ENCODE assay signal across 8 mouse cellular contexts in genomic region chr17:48002486-48002885, GRCm38 (mm10). TPM values are rescaled to one million over a fixed set of nuclear protein-coding genes. Genes with fewer than 3 reads are reported as not detected.
DNase-seq lines count a peak whose midpoint lies in the region; ATAC-seq and TF ChIP-seq lines count a peak whose summit lies in the region.
"Had no signal": no experiment of that assay in that cellular context is flagged by ENCODE, and none has a peak within 500 bp of the region (broad histone marks: within the 10 kb centered on the region; RNA-seq: fewer than 3 reads in every experiment).

No protein-coding gene starts in this region.

- peak overlapping the region; percentile 43; the same call in 1 of the 2 replicates for H3K27ac ChIP-seq in embryonic facial prominence, embryonic 11.5 days (replicated peaks; ENCODE audit: low read depth, low read length)
- peak overlapping the region; percentile 93 for H3K27ac ChIP-seq in intestine, embryonic 16.5 days (ENCODE audit: low read length)
- peak overlapping the region; percentile 82 for H3K27ac ChIP-seq in liver, embryonic 16.5 days (ENCODE audit: low read length)

- H3K36me3 ChIP-seq in E14TG2a.4 (ENCODE audit: insufficient read depth, low read length) = no peaks in the 10 kb centered on the region
- no peaks in the 10 kb centered on the region for H3K36me3 ChIP-seq in embryonic facial prominence, embryonic 11.5 days (replicated peaks; ENCODE audit: control insufficient read depth, insufficient read depth, low read depth, low read length)
- no peaks in the 10 kb centered on the region for H3K36me3 ChIP-seq in intestine, embryonic 16.5 days (ENCODE audit: control insufficient read depth, insufficient read depth, low read length)
- no peaks in the 10 kb centered on the region for H3K36me3 ChIP-seq in liver, embryonic 16.5 days (ENCODE audit: control insufficient read depth, insufficient read depth)

- no peak for DNase-seq in embryonic facial prominence, embryonic 11.5 days (ENCODE audit: low spot score)
- no peak for DNase-seq in retina, embryonic 14.5 days (ENCODE audit: low spot score)
- no peak for DNase-seq in urinary bladder, adult 2 months (ENCODE audit: low spot score)
- DNase-seq in testis, postnatal 14 days (ENCODE audit: low spot score) = no peak

- no peaks in the 10 kb centered on the region for H3K9me3 ChIP-seq in E14TG2a.4 (ENCODE audit: low read length)
- no peaks in the 10 kb centered on the region for H3K9me3 ChIP-seq in embryonic facial prominence, embryonic 11.5 days (replicated peaks; ENCODE audit: control insufficient read depth, low read length)
- H3K9me3 ChIP-seq in intestine, embryonic 16.5 days (ENCODE audit: control insufficient read depth, low read length) = no peaks in the 10 kb centered on the region
- H3K9me3 ChIP-seq in liver, embryonic 16.5 days (replicated peaks; ENCODE audit: control insufficient read depth, low read length) = no peaks in the 10 kb centered on the region

- H3K9ac ChIP-seq in embryonic facial prominence, embryonic 11.5 days (replicated peaks; ENCODE audit: low read length) = peak overlapping the region; percentile 47; the same call in 1 of the 2 replicates
- H3K9ac ChIP-seq in intestine, embryonic 16.5 days (ENCODE audit: low read depth, low read length) = peak overlapping the region; percentile 66
- peak overlapping the region; percentile 42; the same call in 1 of the 2 replicates for H3K9ac ChIP-seq in liver, embryonic 16.5 days (ENCODE audit: low read depth, low read length)

- peaks cover 60% of the 10 kb centered on the region for H3K4me1 ChIP-seq in E14TG2a.4 (replicated peaks; ENCODE audit: low read depth, low read length)
- peaks cover 10% of the 10 kb centered on the region; the same call in 1 of the 2 replicates for H3K4me1 ChIP-seq in embryonic facial prominence, embryonic 11.5 days (ENCODE audit: control insufficient read depth, insufficient read depth, low read length)
- H3K4me1 ChIP-seq in intestine, embryonic 16.5 days (ENCODE audit: control insufficient read depth, insufficient read depth, low read length) = peaks cover 44% of the 10 kb centered on the region
- H3K4me1 ChIP-seq in liver, embryonic 16.5 days (ENCODE audit: control insufficient read depth, low read depth, low read length) = peaks cover 37% of the 10 kb centered on the region

- peak overlapping the region; percentile 44 for H3K4me2 ChIP-seq in embryonic facial prominence, embryonic 11.5 days (ENCODE audit: low read depth, low read length)
- peak overlapping the region; percentile 81 for H3K4me2 ChIP-seq in intestine, embryonic 16.5 days (ENCODE audit: low read depth, low read length)
- H3K4me2 ChIP-seq in liver, embryonic 16.5 days (ENCODE audit: low read depth, low read length) = peak overlapping the region; percentile 73

- WGBS in embryonic facial prominence, embryonic 11.5 days = 53% methylated on average over 4 of the region's 4 CpGs
- WGBS in intestine, embryonic 16.5 days = 49% methylated on average over 4 of the region's 4 CpGs
- WGBS in liver, embryonic 16.5 days (ENCODE audit: insufficient replicate concordance) = 54% methylated on average over 4 of the region's 4 CpGs

- TF ChIP-seq CTCF in E14TG2a.4 (conservative IDR thresholded peaks at IDR 0.05; ENCODE audit: low read length) = no peak

- H3K27me3 ChIP-seq in E14TG2a.4 (ENCODE audit: insufficient read depth, low read length) = peaks cover 10% of the 10 kb centered on the region
- no peaks in the 10 kb centered on the region for H3K27me3 ChIP-seq in embryonic facial prominence, embryonic 11.5 days (ENCODE audit: control insufficient read depth, insufficient read depth, low read length)
- no peaks in the 10 kb centered on the region for H3K27me3 ChIP-seq in intestine, embryonic 16.5 days (replicated peaks; ENCODE audit: control insufficient read depth, insufficient read depth, low read length)
- H3K27me3 ChIP-seq in liver, embryonic 16.5 days (ENCODE audit: control insufficient read depth, insufficient read depth, low read depth, low read length) = no peaks in the 10 kb centered on the region

- peak overlapping the region; percentile 56 for H3K4me3 ChIP-seq in E14TG2a.4 (replicated peaks; ENCODE audit: low read length)
- no peak overlapping the region for H3K4me3 ChIP-seq in embryonic facial prominence, embryonic 11.5 days (ENCODE audit: low read depth, low read length)
- H3K4me3 ChIP-seq in intestine, embryonic 16.5 days (ENCODE audit: low read length) = peak overlapping the region; percentile 33
- H3K4me3 ChIP-seq in liver, embryonic 16.5 days (ENCODE audit: low read depth, low read length) = peak overlapping the region; percentile 55

- no peak for ATAC-seq in embryonic facial prominence, embryonic 11.5 days (replicated peaks; ENCODE audit: insufficient number of reproducible peaks, low FRiP score, low TSS enrichment, low read depth)
- 0 out of 2 replicates have a peak, but pooled peaks have one; percentile 10 for ATAC-seq in intestine, embryonic 16.5 days
- no peak for ATAC-seq in liver, embryonic 16.5 days (ENCODE audit: low read depth)

RNA-seq across cellular contexts. Expression of gene 1700122O11Rik, which starts 35.6 kb away (rescaled TPM):
- polyA plus RNA-seq in embryonic facial prominence, embryonic 11.5 days (2014; fragmentation: Nextera tagmentation; extraction: Ambion mirVana) = not detected in 2 replicates
- polyA plus RNA-seq in intestine, embryonic 16.5 days (2015; fragmentation: Nextera tagmentation; extraction: Ambion mirVana) = not detected in 2 replicates
- not detected in 2 replicates for polyA plus RNA-seq in liver, embryonic 16.5 days (2015; fragmentation: Nextera tagmentation; extraction: Ambion mirVana)
- polyA plus RNA-seq in urinary bladder, adult 2 months (2012; rRNA removed) = not detected in 2 replicates
- polyA plus RNA-seq: liver, adult 2 months had no signal

Comparison
In these comparisons a context has a peak if more than half of its experiments do, and no peak if none do; other contexts are left out.
1. H3K27ac ChIP-seq: peak in every context shown above with its lines; median percentile 93 in intestine, embryonic 16.5 days; 82 in liver, embryonic 16.5 days; 43 in embryonic facial prominence, embryonic 11.5 days.